Mouse (Mus musculus): Measurements from ENCODE around the gene Isy1.

GRCm38 (mm10) chr6:87810311-87810710, 28.3 kb downstream of the Isy1 start:
- TF ChIP-seq CTCF (IDR thresholded peaks at IDR 0.05; ENCODE audit: insufficient read depth, low read length): no peak
- no peak for TF ChIP-seq POLR2A (IDR thresholded peaks at IDR 0.05; ENCODE audit: borderline replicate concordance, extremely low read depth, low read depth, low read length)
